Mouse (Mus musculus): ENCODE measurements around the gene Gps2. TPM values are rescaled to one million over a fixed set of nuclear protein-coding genes. Genes with fewer than 3 reads are reported as not detected.

The Gps2 gene
- total RNA-seq, 2 experiments from 2014 or later = 25.9 to 32.4 TPM

GRCm38 (mm10) chr11:69883527-69884151, 30.0 kb upstream of the Gps2 start:
- intact Hi-C loops (cut with DNase I) = no loop called here
- no peak for DNase-seq (ENCODE audit: low spot score in 2 of 2)

- no peak for DNase-seq (ENCODE audit: low spot score in 2 of 2)
- intact Hi-C loops (cut with DNase I) = no loop called here
Observed at GRCm38 (mm10) chr11:69884240-69884639, 29.4 kb upstream of the Gps2 start.

- intact Hi-C loops (cut with DNase I) = no loop called here
Observed at GRCm38 (mm10) chr11:69884663-69885062, 29.0 kb upstream of the Gps2 start.

DNA sequence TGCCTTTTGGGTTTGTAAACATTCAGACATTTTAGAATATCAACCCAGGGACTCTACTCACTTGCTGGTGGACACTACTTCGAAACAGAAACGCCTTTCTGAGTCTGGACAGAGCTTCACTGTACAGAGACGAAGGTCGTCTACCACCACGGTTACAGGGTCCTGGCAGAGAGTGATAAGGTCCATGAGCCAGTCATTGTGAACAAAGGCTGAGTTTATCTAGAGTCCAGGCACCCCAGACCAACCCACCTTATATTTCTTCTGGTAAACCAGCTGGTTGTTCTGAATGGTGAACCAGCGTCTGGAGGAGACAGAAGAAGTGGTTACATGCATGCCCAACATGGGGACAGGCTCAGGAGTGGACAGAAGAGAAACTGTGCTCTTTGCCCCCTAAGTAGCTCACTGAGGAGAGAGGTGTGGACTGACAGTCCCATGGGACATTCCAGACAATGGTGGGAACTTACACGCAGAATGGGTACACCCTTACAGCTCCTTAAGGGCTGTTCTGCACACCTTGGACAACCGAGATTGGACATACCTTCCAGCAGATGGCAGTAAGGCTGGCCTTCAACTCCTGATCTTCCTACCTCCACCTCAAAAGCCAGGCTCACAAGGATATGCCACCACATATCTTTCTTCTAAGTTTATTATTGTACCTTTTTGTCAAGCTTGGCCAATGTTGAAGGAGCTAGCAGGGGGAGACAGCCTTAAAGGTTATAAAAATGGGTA, 26.6 kb upstream of the Gps2 start:
- intact Hi-C loops (cut with DNase I) = no loop called here
- no peak for DNase-seq (ENCODE audit: low spot score in 2 of 2)

More at GRCm38 (mm10) chr11:69884663-69885062, 29.0 kb upstream of the Gps2 start:
- DNase-seq (ENCODE audit: low spot score in 2 of 2) = no peak

- intact Hi-C loops (cut with DNase I) = no loop called here
- no peak for DNase-seq (ENCODE audit: low spot score in 2 of 2)
Observed at GRCm38 (mm10) chr11:69891482-69891881, 22.2 kb upstream of the Gps2 start.

DNA sequence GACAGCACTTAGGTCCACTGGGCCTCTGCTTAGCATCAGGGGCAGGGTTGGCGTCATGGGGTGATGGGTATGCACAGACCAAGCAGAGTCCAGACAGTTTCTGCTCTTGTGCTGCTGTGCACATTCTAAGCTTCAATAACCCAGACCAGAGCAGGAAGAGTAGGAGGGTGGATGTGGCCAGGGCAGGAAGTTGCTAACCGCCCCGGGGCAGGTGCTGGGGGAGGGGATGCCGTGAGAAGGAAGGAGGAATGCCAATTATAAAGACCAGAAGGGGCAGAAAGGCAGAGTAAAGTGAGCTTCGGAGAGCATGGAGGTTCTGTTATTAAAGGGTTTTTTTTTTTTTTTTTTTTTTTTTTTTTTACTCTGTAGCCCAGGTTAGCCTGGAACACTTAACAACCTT, 19.0 kb upstream of the Gps2 start:
- intact Hi-C loops (cut with DNase I) = no loop called here
- no peak for DNase-seq (ENCODE audit: low spot score in 2 of 2)

DNA sequence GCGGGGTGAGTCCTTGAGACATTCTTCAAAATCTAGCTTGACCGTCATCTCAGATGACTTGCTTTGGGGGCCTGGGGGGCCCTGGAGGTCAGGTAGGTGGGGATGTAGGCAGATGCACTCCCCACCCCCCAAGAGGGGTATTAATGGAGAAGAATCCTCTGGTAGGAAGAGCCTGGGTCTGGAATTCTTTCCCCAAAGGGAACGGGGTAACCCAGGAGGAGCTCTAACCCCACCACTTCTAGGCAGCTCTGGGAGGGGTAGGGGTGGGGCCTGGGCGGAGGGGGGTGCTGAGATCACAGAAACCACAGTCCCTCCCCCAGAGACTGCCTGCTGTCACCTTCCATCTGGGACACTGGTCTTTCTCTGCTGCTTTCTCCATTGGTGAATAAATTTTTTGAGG, 18.4 kb upstream of the Gps2 start, which contains the start of gene Acap1:
Gene Acap1 (minus strand): TSS at position 249 of the 400 bp plus-strand sequence.
- DNase-seq (ENCODE audit: low spot score in 2 of 2) = no peak
- intact Hi-C loops (cut with DNase I) = no loop called here

GRCm38 (mm10) chr11:69899870-69900269, 13.8 kb upstream of the Gps2 start:
- no peak for DNase-seq (ENCODE audit: low spot score in 2 of 2)
- intact Hi-C loops (cut with DNase I) = loop anchor here (5.0 kb wide), 2 partner anchors 63 to 218 kb away; partner anchors contain the start of genes Nlgn2, Senp3 and Tmem256

DNA sequence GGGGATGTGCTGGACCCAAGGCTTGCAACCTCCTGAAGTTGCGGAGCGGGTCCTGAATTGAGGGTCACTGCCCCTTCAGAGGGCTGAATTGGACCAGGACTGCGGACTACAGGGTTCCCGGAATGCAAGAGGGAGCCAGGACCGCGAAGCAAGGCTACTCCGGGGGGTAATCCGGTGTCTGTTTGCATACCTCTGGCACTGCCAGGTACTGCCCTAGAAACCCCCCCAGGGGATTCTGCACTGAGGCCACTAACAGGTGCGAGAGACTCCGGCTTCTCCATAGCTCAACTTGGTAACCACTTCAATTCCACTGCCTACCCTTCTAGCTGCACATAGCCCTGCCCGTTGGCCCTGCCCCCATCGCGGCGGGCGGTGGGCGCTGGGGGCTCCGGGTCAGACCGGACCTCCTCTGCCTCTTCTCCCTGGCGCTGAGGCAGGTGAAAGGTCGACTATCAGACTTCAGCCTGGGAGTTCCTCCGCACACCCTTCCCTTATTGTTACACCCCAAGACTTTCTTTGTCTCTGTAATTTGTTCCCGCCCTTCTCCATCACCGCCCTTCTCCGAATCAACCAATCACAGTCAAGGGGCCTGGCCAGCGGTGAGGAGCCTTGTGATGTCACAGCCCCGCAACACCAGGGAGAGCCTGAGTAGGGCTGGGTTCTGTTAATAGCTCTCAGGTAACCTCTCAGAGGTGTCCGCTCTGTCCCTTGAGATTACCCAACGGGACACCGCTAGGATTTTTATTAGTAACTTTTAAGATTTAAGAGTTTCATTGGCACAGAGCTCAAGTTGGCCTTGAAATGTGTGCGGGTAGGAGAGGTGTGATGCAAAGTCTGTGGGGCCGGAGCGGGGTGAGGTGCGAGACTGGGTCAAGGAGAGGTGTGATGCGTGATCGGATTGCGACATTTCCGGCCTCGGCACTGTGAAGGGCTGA, 12.9 kb upstream of the Gps2 start, which contains the start of the genes 2810408A11Rik and Neurl4:
Gene 2810408A11Rik (minus strand): TSS at position 517 of the 935 bp plus-strand sequence.
Gene Neurl4 (plus strand): TSS at position 602 of the 935 bp plus-strand sequence.
- DNase-seq (ENCODE audit: low spot score in 2 of 2) = peak; percentile 87 to 88
- intact Hi-C loops (cut with DNase I) = loop anchor here (1.0 to 5.0 kb wide), 3 partner anchors 21 to 218 kb away; partner anchors contain the start of genes Eif5a, Nlgn2, Senp3 and Tmem256

GRCm38 (mm10) chr11:69901406-69901846, 12.3 kb upstream of the Gps2 start:
- intact Hi-C loops (cut with DNase I) = loop anchor here (1.0 to 5.0 kb wide), 3 partner anchors 20 to 219 kb away; partner anchors contain the start of genes Eif5a, Nlgn2, Senp3 and Tmem256
- DNase-seq (ENCODE audit: low spot score in 2 of 2) = peak; percentile 97 to 98

DNA sequence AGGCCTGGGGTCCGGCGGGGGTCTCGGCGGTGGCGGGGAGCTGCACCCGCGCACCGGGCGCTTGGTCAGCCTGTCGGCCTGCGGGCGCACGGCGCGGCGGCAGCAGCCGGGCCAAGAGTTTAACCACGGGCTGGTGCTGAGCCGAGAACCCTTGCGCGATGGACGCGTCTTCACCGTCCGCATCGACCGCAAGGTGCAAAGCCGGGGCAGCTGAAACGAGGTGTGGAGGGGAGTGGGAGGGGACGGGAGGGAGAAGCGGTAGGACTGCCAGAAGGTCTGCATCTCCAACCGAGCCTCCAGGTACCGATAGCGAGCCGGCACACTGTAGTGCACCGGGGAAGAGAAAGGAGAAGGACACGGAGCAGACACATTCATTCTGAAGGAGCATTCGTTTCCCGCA, 11.7 kb upstream of the Gps2 start:
- peak in 1 of 2 experiments; percentile 28 for DNase-seq (ENCODE audit: low spot score in 2 of 2)
- intact Hi-C loops (cut with DNase I) = loop anchor here (1.0 to 5.0 kb wide), 3 partner anchors 19 to 220 kb away; partner anchors contain the start of genes Eif5a, Nlgn2, Senp3 and Tmem256

DNA sequence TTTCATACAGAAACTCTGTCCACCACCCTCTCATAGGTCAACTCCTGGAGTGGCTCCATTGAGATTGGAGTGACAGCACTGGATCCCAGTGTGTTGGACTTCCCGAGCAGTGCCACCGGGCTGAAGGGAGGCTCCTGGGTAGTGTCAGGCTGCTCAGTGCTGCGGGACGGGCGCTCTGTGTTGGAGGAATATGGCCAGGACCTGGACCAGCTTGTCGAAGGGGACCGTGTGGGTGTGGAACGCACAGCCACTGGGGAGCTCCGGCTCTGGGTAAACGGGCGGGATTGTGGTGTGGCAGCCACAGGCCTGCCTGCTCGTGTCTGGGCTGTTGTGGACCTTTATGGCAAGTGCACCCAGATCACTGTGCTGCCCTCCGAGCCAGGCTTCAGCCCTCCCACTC, 10.7 kb upstream of the Gps2 start:
- intact Hi-C loops (cut with DNase I) = loop anchor here (5.0 kb wide), 2 partner anchors 66 to 221 kb away; partner anchors contain the start of genes Nlgn2, Senp3 and Tmem256
- DNase-seq (ENCODE audit: low spot score in 2 of 2) = no peak

GRCm38 (mm10) chr11:69904311-69904710, 9.4 kb upstream of the Gps2 start:
- no peak for DNase-seq (ENCODE audit: low spot score in 2 of 2)
- intact Hi-C loops (cut with DNase I) = loop anchor here (5.0 kb wide), 2 partner anchors 67 to 222 kb away; partner anchors contain the start of genes Nlgn2, Senp3 and Tmem256

DNA sequence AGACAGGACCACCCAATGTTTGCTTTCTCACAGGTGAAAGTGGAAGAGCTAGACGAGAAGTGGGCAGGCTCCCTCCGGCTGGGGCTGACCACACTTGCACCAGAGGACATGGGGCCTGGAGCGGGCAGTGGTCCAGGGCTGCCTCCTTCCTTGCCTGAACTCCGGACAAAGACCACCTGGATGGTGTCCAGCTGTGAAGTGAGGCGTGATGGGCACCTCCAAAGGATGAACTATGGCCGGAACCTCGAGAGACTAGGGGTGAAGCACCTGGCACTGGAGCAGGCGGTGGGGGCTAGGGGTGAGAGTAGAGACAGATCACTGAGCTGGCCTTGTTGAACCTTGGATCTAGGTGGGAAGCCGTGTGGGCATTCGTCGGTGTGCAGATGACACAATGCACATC, 5.0 kb upstream of the Gps2 start:
- intact Hi-C loops (cut with DNase I) = no loop called here
- DNase-seq (ENCODE audit: low spot score in 2 of 2) = no peak

- intact Hi-C loops (cut with DNase I) = no loop called here
Observed at GRCm38 (mm10) chr11:69909174-69909573, 4.5 kb upstream of the Gps2 start.

DNA sequence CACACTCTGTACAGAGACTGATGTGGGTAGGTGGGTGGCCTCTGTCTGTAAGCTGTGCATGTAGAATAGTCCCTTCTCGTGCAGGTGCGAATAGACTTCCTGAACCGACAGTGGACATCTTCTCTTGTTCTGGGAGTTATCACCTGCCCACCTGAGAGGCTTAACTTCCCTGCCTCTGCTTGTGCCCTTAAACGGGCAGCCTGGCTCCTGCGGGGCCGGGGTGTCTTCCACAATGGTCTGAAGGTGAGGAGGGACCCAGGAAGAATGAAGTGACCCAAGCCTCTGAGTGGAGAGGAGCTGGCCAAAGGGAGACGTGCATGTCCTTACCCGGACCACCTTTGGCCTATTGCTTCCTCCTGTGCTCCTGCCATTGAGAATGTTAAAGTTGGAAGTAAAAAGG, 3.5 kb upstream of the Gps2 start:
- intact Hi-C loops (cut with DNase I) = no loop called here

More at GRCm38 (mm10) chr11:69909174-69909573, 4.5 kb upstream of the Gps2 start:
- no peak for DNase-seq (ENCODE audit: low spot score in 2 of 2)

GRCm38 (mm10) chr11:69910781-69911560, 2.7 kb upstream of the Gps2 start:
- intact Hi-C loops (cut with DNase I) = no loop called here
- no peak for DNase-seq (ENCODE audit: low spot score in 2 of 2)

More for the DNA sequence above, 3.5 kb upstream of the Gps2 start:
- no peak for DNase-seq (ENCODE audit: low spot score in 2 of 2)

DNA sequence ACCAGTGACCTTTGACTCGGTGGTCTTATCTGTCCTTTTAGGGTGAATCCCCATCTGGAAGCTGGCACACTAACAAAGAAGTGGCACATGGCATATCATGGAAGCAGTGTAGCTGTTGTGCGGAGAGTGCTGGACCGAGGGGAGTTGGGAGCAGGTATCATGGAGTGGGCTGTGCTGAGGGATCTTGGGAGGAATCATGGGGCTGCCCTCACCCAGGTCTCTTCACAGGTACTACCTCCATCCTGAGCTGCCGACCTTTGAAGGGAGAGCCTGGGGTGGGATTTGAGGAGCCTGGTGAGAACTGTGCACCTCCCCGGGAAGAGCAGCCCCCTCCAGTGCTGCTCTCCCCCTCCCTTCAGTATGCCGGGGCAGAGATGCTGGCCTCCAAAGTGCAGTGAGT, 2.0 kb upstream of the Gps2 start:
- intact Hi-C loops (cut with DNase I) = no loop called here
- DNase-seq (ENCODE audit: low spot score in 2 of 2) = no peak
